Mouse (Mus musculus): ENCODE results near the gene Kdm4b.
A peak's percentile ranks its signal among the peaks of the same experiment; 100 is the strongest.

Gene Kdm4b

GRCm38 (mm10) chr17:56300186-56300585, 25.7 kb upstream of the Kdm4b start, which contains the start of gene Arrdc5:
Gene Arrdc5, minus strand, starts transcription at chr17:56300286.
- DNase-seq, result no peak

DNA sequence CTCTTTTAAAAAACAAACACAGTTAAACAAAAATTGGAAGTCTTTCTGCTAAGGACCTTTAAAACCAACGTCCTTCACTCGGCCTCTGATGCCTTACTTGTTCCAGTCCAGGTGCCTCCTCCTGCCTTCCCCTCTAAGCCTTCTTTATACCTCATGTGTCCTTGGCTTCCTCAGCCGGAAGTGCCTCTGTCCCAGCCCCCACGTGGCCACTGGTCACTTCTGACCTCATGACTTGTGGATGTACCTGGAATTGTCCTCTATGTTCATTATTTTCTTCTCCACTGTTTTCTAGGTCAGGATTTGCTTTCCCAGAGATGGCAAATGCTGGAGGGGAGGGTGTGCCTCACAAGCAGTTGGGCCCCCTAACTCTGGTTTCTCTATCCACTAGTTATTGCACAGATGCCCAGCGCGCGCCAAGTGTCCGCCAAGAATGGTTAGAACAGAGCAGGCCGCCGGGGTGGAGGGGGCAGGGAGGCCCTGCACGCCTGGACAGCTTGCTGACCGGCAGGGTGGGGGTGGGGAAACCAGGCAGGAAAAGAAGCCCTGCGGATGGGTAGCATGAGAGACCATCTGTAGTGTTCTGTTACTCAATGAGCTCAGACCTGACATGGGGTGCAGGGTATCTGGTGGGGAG, 23.4 kb upstream of the Kdm4b start:
- no peak for DNase-seq

DNA sequence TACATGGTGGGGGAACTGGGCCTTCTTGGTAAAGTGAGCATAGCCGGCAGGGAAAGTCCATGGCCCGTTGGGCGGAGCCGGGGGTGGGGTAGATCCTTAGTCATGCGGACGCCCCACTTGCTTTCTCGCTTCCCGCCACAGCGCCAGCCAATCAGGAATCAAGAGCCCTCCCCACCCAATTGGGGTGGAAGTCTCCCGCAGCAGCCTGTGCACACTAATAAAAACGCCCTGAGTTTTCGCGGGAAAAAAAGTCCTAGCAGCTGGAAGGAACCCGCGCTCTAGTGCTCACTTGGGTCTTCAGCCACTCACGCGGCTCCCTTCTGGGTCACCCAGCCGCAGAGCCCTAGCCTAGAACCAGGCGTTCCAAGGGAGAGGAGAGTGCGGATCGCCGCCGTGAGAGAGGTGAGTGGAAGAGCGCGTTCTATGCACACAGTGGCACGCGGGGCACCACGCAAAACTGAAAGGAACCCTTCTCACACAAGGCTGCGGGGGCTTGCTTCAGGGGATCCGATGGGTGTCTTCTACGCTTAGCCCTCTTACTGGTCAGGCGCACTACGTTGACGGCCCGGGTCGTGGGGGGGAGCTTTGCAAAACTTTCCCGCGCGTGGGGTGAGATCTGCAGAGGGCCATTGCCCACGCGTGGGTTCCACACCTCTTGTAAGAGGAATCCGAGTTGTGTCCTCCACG, 22.6 kb upstream of the Kdm4b start, which contains the start of gene Uhrf1:
Uhrf1 (plus strand) TSS at position 162 of the 687 bp plus-strand sequence.
- DNase-seq, result no peak

DNA sequence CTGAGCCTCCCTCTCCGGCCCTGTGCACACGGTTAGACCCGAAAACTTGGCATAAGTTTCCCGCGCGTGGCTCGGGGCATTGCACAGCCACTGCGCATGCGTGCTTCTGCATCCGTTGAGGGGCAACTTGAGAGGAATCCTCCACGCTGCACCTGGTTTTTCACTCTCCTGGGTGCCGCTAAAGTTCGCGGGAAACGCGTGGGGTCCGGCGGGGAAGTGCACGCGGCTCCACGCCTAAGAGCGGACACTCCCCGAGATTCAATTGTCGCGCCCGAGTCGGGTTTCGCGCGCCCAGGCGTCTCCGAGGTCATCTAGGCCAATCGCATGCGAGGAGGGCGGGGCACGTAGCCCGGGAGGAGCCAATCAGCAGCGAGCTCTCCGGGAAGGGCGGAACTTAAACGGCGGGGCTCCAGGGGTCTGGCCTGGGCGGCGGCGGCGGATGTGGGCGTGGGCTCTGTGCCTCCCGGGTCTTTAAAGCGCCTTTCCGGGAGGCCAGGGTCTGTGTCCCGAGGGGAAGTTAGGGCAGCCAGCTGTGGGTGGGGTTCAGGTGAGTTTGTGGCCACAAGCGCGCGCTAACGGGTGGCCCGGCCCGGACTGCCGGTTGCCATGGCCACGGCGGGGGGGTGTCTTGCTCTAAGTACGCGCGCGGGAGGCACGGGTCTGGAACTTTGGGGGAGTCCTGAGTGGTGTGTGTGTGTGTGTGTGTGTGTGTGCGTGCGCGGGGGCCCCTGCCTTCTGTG, 21.8 kb upstream of the Kdm4b start:
- peak; percentile 89 for DNase-seq

- DNase-seq, result no peak
These were observed 21.1 kb upstream of the Kdm4b start for GRCm38 (mm10) chr17:56304718-56305117.

DNA sequence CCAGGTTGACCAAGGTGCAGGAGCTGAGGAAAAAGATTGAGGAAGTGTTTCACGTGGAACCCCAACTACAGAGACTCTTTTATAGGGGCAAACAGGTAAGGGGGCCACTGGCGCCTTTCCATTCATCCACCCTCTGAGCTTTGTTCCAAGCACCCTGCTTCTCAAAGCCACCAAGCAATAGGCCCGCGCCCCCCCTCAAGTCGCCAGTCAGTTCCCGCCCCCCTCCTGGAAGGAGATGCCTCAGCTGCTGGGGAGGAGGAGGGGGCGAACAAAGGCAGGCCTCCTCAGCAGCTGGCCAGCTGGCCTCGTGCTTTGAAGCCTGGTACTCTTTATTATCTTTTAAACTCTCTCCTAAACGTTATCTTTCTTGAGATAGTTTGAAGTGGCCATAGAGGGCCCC, 20.7 kb upstream of the Kdm4b start:
- no peak for DNase-seq

GRCm38 (mm10) chr17:56305826-56306225, 20.0 kb upstream of the Kdm4b start:
- no peak for DNase-seq

DNA sequence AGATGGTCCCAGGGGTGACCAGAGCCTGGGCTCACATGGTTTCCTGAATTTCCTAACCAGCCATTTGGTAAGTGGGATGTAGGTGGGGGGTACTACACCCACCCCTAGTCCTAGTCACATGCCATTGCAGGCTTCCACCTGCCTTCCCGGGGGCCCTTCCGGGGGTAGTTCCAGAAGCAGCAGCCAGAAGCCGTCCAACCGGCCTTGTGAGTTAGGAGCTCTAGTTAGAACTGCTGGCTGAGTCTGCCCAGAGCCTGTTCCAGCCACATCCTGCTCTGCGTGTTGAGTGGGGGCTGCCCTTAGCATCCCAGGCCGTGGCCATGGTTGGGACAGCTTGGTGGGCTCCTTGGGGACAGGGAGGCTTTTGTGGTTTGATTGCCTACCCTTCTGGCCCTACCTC, 17.8 kb upstream of the Kdm4b start:
- no peak for DNase-seq

- DNase-seq, result no peak
These were observed 16.5 kb upstream of the Kdm4b start for GRCm38 (mm10) chr17:56309191-56309945.

DNA sequence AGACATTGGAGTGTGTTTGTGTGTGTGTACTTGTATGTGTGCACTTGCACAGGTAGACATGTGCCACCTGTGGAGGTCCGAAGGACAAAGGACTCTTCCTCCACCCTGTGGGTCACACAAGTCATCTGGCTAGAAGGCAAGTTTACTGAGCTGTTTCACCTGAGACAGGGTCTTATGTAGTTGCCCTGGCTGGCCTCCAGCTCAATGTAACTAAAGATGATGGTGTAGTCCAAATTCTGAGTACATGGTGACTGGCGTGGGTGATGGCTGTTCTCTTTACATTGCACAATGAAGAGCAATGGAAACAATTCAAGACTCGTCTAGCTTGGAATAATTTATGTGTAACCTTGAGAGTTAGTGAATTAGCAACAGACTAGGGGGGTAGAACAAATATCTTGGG, 1.4 kb upstream of the Kdm4b start:
- no peak for DNase-seq

DNA sequence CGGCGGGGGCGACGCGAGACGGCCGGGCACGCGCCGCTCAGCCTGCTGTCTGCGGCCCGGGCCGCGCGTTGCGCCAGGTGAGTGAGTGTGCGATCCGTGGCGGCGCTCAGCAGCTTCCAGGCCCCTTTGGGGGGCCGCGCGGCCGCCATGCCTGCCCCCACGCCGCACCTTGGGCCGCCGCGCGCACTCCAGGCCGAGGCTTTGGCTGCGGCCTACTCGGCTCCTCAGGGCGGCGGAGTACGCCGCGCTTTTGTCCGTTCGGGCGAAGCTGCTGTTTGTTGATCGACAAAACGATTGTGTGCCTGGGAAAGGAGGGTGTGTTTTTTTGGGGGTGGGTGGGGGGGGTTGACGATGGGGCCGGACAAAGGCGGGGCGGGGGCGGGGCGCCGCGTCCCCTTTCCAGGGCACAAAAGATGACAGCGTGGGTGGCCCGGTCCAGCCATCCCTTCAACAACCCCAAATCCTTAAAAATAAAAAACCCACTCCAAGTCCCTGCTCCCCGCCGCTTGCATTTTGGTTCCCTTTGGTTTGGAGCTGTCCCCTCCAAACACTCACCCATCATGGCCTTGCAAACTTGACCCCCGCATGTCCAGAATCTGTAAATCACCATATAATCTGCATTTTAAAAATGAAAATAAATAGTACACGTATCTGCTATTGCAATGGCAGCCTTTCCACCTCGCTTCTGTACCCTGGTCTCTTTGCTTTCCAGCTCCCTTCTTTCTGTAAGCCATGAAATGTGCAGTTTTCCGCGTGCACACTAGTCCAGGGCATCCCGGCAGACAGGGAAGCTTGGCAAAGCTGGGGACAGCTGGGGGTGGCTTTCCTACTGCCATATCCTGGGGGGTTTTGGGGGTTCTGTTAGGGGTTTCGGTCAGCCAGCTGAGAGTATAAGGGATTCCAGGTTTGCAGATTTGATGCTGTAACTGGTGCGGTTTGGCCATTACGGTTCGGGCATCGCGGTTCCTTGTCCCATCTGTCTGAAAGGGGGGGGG, 588 bp downstream of the Kdm4b start:
- no peak for DNase-seq

- no peak for DNase-seq
These were observed 3.4 kb downstream of the Kdm4b start for GRCm38 (mm10) chr17:56329267-56329666.

DNA sequence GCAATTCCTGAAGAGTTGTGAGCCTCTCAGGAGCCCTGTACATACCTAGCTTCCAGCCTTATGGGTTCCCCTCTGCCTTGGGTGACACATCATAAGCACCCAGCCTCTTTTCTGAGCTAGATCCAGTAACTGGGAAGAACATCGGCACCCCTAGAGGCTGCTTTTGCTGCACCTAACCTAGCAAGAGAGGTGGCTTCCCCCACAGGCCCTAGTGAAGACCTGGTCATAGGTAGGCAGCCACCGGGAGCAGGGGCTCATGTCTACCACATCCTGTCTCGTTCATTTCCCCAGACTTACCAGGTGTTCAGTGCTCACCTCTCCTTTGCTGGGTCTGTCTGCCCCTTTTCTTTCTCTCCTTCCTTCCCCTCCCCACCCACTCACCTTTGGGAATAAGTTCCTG, 4.5 kb downstream of the Kdm4b start:
- no peak for DNase-seq

DNA sequence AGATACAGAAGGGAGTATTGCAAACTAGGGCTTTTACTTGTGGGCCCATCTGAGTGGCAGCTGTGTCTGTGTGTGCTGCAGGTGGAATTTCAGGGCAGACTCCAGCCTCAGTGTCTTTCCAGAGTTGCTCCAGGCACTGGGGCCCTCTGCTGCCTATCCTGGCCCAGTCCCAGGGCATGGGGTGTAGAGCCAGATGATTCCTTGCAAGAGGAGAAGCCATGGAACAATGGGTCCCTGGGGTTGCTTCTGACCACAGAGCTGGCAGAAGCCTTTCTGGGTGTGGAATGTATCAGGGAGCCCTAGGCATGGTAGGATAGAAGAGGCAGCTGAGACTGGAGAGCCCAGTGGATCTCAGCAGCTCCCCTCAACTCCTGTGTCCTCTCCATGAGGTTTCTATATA, 5.4 kb downstream of the Kdm4b start:
- DNase-seq, result no peak

DNA sequence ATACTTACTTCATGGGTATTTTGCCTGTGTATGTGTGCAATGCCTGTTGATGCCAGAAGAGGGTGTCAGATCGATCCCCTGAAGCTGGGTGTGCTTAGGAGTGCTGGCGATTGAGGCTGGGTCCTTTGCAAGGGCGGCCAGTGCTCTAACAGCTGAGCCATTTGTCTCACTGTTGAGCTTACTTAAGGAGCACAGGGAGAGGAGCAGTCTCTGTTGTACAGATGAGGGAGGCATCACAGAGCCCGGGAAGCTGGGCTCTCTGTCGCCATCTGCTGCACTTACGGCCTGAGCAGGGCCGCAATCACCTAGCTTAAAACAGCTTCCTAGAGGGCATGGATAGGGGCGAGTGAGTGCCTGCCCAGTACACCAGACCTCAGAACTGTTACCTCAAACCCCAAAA, 7.1 kb downstream of the Kdm4b start:
- no peak for DNase-seq

- peak; percentile 63 for DNase-seq
These were observed 11.3 kb downstream of the Kdm4b start for GRCm38 (mm10) chr17:56337190-56337589.

DNA sequence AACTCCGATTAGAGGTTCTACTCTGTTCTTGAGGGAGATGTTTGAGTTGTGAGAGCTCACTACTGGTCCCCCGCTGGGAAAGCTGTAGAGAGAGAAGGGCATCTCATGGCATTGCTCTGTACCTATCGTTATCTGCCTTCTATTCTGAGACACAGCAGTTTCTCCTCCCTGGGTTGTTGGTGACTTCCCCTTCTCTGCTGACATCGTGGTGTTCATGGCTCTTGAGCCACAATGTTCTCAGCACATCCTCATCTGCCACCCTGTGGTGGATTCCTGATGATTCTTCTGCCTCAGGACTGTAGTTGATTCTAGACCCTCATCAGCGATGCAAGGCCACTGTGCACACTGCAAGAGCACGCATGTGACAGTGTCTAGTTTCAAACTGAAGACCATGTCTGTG, 11.9 kb downstream of the Kdm4b start:
- DNase-seq, result no peak

GRCm38 (mm10) chr17:56338909-56339308, 13.0 kb downstream of the Kdm4b start:
- no peak for DNase-seq

- DNase-seq, result peak; percentile 64
These were observed 14.9 kb downstream of the Kdm4b start for GRCm38 (mm10) chr17:56340717-56341116.

DNA sequence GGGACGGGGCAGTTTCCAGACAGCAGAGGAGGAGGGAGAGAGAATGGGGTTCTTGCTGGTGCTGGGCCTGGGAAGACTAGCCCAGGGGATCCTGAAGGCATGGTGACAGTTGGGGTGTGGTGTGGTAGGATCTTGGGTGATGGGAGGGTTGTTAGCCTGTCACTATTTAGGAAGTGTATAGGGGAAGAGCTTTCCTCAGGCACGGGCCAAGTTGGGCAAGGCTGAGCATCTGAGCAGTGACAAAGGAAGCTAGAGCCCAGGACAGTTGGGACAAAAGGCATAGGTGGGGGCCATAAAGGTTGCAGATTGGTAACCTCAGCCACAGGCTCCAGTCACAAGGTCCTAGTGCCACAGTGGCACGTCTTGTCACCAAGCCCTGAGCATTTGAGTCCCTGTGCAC, 17.6 kb downstream of the Kdm4b start:
- DNase-seq, result no peak

DNA sequence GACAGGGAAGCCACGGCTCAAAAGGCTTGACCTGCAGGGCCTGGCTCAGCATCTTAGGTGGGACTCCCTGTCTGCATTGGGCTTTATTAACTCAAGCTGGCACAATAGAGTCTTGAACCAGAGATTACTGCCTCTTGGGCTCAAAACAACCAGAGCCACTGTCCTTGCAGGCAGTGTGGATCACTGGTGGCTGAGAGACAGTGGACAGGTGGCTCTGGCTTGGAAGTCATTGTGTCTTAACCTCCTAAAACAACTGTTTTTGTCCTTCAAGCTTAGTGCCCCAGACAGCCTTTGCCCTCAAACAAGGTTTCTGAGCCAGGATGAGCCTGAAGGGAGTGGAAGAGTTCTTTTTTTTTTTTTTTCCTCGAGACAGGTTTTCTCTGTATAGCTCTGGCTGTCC, 19.5 kb downstream of the Kdm4b start:
- no peak for DNase-seq

- DNase-seq, result no peak
These were observed 22.3 kb downstream of the Kdm4b start for GRCm38 (mm10) chr17:56348128-56348527.
